Mouse (Mus musculus) liver (tissue): ENCODE results near the gene Sp2.
A peak's percentile ranks its signal among the peaks of the same experiment; 100 is the strongest.

Experiments used
- DNase-seq: peaks from one replicate; pipeline ENCODE4 v3.0.0-alpha.2; 2020; ENCODE audit warnings: mixed read lengths

The Sp2 gene

DNA sequence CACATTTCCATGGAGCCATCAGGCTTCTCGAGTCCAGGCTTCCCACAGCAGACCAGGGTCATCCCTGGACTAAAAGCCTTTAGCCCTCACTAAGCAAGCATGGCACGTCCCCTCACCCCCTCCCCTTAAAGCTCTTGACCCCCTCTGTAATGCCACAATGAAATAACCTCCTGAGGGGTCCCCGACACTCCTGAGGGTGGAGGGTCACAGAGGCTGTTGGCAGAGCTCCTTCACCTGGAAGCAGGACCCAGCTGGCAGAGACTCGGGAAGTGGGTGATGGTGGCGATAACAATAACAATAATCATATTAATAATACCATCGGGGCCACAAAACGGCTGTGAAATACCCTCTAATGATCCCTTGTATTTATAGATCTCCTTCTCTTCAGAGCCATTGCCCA lies at the start of gene Sp2:
Gene Sp2, minus strand, starts transcription at position 101 of the 400 bp plus-strand sequence.
- DNase-seq, result no peak

DNA sequence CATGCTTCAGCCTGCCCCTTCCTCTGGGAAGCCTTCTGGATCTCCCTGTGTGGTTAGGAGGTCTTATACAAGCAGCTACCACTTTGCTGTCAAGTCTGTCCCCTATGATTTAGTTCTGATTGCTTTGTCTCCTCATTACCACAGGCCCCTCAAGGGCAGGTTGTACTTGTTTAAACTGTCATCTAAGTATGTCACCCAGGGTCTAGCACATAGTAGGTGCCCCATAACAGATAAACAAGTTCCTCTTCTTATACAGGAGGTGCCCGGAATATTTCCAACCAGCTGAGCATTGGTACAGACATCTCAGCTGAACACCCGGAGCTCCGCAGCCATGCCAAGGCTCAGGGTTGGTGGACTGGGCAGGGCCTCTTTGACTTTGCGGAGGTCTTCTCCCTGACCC lies 49.7 kb upstream of the Sp2 start:
- no peak for DNase-seq

DNA sequence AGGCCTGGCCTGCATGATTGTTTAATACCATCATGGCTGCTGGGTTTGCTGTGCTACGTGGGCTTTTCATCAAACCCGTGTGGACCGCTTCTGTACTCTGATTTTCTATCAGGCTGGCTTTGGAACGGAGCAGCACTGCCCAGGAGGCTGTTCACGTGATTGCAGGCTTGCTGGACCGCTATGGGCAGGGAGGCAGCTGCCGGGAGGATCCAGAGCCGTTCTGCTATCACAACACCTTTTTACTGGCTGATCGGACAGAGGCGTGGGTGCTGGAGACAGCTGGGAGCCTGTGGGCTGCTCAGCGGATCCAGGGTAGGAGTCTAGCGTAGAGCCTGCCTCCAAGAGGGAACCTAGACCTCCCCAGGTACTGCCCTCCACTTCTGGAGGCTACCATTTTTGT lies 49.2 kb upstream of the Sp2 start:
- no peak for DNase-seq

DNA sequence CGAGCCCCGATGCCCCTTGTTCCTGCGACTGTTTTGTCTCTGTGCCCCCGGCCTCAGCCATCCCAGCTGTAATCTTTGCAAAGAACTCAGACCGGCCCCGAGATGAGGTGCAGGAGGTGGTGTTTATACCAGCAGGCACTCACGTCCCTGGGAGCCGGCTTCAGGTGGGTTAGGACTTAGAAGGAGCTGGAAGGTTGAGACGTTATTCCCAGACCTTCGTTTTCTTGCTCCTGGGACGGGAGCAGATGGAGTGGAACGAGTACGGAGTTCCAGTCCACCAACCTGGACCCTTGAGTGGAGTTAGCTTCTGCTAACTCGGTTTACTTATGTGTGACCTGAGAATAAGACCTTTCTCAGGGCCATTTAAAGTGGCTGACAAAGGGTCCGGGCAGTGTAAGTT lies 47.7 kb upstream of the Sp2 start:
- DNase-seq, result no peak

DNA sequence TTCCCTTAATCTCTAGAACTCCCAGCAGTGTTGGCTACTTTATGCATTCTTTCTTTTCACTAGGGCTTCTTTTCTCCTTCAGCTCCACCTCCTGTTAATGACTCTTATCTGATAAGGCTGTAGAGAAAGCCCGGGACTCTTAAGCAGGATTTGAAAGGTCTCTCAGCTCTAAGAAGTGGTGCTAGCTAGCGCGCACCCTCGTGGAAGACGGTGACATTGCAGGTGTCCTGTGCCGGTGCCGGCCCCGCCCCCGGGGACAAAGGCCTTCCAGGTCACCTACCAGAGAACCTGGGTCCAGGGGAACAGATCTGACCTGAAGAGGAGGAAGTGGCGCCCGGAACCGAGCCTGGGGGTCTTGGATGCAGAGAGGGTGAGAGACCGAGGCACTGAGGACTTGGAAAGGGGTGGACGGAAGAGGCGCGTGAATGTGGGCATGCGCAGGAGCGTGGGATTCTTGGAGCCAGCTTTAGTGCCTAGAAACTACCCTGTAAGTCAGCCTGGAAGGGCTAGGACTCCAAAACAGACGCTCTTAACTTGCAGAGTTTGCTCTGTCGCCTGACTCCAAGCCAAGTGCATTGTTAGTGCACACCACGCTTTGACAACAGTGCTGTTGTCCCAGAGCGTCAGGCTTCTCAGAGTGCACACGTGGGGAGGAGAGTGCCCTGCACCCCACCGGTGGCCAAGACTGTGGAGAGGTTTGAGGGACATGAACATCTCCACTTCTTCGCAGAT lies 47.1 kb upstream of the Sp2 start, which contains the start of gene Scrn2:
Gene Scrn2, plus strand, starts transcription at position 253 of the 732 bp plus-strand sequence.
- peak; percentile 88 for DNase-seq

DNA sequence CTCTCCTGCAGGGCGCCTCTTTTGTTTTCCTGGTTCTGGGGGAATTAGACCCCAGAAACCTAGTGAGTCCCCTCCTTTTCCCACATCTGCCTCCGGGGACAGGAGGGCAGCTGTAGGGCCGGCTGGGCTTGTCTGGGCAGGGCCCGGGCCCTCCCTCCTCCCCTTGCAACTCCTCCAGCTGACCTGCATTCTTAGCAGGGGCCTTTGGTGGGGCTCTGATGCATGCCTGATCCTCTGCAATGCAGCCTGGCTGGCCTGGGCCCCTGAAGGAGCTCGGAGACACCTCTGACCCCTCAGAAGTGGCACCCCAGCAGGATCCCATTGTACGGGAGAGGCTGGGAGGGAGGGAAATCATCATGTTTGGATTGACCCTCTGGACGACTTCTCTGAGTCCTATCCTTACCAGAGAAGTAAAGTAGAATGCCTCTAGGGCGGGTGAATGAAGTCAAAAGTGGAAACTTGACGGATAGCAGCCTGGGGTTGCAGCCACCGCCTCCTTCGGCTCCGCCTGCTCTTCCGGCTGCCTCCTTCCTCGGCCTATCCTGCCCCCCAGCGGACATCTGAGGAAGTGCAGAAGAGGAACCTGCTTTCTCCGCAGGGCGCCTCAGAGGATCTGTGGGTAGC lies 43.1 kb upstream of the Sp2 start:
- DNase-seq, result peak; percentile 88

DNA sequence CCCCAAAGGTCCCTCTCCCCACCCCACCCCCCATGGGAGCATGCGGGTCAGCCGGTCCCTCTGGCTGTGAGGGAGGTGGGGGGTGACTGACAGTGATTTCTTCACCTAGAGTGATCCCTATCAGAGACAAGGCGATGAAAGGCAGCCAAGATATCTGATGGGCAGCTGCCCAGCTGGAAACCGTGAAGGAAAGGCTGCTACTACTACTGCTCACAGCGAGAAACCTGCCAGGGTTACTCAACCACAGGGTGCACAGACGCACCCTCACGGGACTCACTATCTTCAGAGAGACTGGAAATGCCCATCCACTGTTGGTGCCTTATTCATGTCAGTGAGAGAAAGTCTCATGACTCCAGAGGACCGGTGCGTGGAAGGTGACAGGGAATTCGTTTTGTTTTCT lies 42.2 kb upstream of the Sp2 start:
- no peak for DNase-seq

DNA sequence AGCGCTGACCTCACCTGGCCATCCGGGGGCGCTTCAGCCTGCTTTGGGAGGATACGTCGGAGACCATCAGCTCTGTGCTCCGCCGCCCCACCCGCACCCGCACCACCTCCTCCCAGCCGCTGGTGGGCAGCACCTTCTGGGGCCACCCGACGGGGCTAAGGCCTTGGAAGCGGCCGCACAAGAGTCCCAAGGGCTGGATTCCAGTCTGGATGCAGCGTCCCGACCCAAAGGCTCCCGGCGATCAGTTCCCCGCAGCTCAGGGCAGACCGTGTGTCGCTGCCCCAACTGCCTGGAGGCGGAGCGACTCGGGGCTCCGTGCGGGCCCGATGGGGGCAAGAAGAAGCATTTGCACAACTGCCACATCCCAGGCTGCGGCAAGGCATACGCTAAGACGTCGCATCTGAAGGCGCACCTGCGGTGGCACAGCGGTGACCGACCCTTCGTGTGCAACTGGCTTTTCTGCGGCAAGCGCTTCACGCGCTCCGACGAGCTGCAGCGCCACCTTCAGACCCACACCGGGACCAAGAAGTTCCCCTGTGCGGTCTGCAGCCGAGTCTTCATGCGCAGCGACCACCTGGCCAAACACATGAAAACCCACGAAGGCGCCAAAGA lies 39.2 kb upstream of the Sp2 start:
- peak; percentile 69 for DNase-seq

DNA sequence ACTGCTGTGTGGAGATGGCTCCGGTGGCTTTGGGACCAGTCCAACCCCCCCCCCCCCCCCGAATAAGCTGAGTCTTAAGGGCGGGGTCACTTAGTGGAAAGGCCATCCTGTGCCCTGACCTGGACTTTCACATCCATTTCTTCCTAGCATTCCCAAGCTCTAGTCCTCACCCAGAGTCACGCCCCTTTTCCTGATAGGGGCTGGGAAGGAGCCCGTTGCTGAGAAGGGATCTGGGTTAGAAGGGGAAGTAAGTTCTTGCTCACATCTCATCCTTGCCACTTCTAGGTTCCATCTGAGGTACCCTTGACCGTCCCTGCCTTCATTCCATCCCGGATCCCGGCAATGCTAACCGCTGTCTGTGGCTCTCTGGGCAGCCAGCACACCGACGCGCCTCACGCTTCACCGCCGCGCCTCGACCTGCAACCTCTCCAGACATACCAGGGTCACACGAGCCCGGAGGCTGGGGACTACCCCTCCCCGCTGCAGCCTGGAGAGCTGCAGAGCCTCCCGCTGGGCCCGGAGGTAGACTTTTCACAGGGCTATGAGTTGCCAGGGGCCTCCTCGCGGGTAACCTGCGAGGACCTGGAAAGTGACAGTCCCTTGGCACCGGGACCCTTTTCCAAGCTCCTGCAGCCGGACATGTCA lies 38.5 kb upstream of the Sp2 start:
- DNase-seq, result no peak

DNA sequence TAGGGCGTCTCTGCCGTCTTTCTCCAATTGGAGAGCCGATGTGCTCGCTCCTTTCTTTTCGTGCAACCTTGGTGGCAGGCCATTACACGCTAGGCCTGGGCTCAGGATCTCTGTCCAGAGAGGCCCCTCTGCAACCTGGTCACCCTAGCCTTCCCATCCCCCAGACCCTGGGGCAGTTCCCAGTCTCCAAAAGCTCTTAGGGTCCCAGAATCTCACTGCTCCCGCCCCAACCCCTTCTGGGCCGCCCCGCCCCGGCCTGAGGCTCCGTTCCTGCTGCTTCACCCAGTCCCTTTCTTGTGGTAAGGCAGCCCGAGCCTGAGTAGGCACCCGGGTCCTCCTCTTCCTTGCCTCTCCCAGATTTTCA lies 36.6 kb upstream of the Sp2 start:
- no peak for DNase-seq

DNA sequence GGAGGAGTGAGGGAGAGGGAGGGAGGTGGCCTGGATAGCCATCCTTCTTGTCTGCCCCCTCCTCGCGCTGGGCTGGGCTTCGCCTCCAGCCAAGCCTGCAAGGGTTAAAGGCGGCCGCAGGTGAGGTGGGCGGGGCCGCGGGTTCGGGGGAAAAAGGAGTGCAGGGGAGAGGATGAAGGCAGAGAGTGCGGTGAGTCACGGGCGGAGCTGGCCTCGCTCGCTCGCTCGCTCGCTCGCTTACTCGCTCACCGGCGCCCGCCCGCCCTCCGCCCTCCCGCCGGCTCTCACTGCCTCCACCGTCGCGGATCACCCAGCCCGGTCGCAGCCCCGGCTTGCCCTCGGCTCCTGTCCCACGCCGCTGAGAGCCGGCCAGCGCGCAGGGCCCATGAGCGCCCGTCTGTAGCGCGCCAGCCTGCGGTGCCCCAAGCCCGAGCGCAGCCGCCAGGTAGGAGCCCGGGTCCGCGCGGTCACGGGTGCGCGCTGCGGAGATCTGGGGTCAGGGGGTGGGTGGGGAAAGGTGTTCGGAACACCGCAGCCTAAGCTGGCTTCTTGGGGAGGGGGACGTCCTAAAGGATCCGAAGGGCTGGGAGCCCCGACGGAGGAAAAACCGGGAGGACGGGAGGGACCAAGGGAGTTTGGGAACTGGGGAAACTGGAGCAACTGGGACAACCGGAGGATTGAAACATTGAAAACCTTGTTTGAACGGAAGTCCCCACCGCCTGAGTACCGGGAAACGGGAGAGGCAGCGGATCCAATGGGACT lies 36.0 kb upstream of the Sp2 start:
- DNase-seq, result peak; percentile 20

DNA sequence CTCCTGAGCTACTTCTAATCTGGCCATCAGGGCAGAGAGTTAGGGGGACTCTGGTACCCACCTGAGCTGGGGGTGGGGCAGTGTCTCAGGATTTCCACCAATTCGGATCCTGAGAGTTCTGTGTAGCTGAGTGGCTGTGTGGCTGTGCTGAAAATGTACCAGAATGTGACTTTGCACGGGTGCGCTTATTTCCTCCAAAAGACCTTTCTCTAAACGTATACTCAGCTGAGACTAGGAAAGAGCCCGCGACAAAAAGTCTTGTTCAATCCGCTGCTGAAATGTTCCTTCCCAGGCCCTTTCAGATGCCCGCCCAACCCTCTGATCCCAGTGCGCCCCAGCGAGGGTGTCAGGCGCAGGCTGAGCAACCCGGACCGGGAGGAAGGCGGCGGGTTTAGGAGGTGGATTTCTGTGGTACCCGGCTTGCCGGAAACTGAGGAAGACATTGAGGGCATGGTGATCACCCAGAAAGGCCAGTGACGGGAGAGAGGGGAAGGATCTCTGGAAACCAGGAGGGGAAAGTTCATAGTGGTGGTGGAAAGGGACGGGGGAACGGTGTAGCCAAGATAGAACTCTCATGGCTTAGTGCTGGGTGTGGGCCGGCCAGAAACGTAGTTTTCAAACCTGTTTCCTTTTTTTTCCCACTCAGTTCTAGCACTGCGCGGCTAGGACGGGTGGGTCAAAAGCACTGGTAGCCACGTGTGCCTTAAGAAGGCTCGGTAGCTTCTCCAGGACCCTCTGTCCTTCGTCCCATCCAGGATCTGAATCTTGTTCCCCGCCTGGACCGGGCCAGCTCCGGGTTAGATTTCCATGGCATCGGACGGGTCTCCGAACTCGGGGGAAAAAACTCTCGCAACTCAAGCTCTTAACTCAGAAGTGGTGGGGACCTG lies 35.2 kb upstream of the Sp2 start:
- DNase-seq, result no peak

DNA sequence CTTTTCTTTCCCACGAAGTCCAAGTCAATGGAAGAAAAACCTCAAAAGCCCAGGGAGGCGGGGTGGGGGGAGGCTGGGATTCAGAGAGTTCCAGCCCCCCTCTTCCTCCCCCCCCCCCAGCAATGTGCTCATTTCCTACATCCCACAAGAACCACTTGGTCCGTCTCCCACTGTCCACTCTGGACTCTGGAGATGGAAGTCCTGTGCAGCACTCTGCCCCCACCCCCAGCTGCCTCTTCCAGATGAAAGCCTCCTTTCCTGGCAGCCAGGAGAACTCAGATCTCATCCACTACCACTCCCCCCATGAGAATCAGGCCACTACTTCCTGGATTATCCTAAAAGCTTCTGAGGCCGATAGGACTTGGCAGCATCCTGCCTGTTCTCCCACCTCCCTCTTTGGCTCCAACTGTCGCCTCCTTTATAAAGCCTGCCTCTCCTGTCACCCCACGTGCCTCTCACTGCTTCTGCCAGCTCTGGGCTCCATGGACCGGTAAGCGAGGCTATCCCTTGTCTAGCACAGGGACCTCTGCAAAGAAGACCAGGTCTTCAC lies 30.4 kb upstream of the Sp2 start, which contains the start of gene Sp6:
Gene Sp6, plus strand, starts transcription at position 274 of the 550 bp plus-strand sequence.
- no peak for DNase-seq

DNA sequence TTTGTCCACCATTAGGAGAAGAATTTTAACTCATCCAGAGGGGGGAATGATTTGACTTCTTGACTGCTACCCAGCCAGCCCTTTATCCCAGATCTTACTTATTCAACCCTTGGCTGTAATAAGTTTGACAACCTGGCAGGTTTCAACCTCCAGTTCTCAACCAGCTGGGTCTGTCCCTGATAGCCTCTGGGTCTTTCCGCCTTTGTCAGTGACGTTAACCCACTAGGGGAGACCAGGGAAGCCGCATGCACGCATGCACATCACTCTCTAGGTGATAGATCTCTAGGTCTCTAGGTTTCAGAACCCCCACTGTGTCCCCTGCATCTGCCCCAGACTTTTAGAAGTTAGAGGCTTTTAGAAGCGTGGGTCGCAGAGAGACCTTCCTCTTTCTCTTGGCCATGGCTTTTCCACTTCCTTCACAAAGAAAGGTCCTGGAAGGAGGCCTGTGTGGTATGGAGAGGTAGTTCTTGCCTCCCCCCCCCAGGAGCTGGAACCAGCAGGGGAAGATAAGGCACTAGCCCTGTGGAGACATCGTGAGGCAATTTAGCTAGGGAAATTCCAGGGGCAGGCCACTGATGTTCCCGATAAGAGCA lies 26.5 kb upstream of the Sp2 start:
- DNase-seq, result no peak

DNA sequence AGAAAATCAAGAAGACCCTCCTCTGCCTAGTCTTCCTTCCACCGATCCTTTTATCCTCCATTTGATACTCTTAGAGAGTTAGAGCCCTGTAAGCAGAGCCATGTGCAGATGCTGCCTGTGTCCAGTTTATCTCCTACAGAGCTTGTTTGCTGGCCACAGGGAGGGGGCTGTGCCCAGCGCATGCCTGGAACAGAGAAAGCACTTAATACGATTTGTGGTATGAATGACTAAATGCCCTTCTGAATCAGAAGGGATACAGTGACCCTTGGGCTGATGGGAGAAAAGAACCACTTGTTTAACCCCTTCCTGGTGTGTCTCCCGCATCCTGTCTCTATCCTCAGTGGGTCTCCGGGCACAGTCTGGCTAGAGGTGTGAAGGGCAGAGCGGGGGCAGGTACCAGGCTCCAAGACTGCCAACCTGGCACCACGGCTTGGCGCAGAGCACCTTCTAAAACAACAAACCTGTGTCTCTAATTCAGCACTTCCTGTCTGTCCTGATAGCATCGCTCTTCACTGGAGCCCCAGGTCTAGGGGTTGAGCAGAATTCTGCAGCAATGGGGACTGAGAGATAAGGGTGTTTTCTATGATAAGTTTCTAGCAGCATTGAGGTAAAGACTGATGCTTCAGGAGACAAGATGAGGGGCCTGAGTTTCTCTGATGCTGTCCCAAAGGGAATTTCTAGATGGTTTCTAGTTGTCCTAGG lies 24.5 kb upstream of the Sp2 start:
- no peak for DNase-seq

DNA sequence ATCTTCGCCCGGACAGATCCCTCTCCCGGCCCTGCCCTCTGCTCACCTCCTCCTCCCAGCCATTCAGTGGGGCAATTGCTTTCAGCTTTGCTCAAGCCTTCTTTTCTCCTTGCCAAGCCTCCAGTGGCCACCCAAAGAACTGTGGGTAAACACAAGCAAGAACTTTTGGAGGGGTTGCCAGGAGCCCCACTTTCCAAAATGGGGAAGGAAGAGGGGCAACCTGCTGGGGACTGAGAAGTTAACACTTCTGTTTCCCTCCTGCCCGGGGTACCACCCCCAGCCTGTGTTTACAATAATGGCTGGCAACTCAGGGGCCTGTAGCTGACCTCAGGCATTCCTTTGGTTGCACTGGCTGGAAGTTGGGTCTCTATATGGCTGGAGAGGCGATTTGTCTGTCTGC lies 20.4 kb upstream of the Sp2 start:
- DNase-seq, result no peak

DNA sequence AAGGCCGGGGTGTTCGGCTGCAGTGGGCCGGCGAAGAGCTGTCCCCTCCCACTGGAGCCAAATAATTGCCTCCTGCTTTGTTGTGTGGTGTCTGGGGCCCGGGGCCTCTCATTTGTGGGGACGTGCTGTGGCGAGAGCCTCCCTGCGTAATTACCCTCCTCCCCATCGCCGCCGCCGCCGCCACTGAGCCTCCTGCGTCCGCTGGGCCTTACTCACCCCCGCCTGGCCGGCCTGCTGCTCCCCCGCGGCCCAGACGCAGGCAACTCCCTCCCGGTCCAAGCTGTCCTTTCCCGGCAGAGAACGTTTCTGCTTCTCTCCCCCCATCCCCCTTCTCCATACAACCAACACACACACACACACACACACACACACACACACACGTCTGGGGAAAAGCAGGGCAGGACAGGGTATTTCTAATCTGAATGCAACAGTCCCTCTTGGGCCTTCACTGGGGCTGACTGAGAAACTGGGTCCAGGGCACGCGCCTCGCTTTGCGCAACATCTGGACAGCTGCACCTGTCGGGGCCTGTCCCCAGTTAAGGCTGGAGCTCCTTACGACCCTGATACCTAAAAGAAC lies 14.7 kb upstream of the Sp2 start:
- DNase-seq, result peak; percentile 36

DNA sequence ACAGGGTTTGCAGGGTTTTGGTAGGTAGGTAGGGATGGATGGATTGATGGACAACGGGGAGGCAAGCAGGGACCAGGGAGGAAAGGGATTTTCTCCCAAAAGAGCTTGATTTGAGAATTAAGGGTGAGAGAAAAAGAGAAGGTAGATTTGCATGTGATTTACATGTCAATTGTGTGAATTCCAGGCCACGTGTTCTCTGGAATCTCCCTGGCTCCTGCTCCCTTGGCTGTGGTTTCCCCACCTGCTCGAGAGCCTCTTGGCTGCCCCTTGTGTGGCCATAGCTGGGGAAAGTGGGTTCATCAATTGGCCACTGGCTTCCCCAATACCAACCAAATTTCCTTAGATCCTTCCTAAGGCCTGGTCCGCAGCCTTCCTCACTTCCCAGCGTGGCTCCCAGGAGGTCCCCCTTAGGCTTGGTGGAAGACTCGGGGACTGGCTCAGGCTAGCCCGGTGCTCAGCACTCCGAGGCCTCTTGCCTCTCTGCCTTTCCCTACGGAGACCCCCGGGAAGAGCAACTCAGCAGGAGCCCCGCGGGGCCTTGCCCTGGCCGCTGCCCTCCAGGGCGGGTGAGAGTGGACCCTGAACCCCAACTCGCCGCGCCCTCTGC lies 14.1 kb upstream of the Sp2 start:
- no peak for DNase-seq
